Mouse (Mus musculus) telencephalon, adult 2 months (tissue): Measurements from ENCODE around the gene Ano4.
A peak's percentile ranks its signal among the peaks of the same experiment; 100 is the strongest.

Experiments used
- DNase-seq: peaks from one replicate; pipeline ENCODE4 v3.0.0-alpha.2; 2011; ENCODE audit warnings: low read depth, low spot score

The Ano4 gene

GRCm38 (mm10) chr10:89289290-89289689 lies 55.3 kb downstream of the Ano4 start:
- DNase-seq: no peak

GRCm38 (mm10) chr10:89280402-89280801 lies 64.2 kb downstream of the Ano4 start:
- DNase-seq: no peak

- DNase-seq: no peak
Observed at GRCm38 (mm10) chr10:89273001-89273680, 71.4 kb downstream of the Ano4 start.

DNA sequence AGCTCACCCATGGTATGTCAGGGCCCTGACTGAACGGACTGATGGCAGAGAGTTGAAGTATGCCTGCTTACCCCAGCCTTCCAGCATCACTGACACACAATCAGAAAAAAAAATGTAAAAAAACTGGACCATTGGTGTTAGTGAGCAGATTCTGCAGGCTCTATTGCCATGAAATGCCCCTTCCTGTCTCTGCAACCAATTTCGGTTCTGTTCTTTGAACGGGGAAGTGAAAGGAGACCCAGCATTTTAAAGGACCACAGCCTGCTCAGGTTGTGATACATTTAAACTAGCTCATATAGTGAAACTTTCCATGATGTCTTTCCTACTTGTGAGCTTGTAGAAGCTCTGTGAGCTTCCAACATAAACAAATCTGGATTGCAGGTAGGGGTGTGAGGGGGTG lies 77.2 kb downstream of the Ano4 start:
- DNase-seq: no peak

GRCm38 (mm10) chr10:89263396-89263795 lies 81.2 kb downstream of the Ano4 start:
- DNase-seq: no peak

DNA sequence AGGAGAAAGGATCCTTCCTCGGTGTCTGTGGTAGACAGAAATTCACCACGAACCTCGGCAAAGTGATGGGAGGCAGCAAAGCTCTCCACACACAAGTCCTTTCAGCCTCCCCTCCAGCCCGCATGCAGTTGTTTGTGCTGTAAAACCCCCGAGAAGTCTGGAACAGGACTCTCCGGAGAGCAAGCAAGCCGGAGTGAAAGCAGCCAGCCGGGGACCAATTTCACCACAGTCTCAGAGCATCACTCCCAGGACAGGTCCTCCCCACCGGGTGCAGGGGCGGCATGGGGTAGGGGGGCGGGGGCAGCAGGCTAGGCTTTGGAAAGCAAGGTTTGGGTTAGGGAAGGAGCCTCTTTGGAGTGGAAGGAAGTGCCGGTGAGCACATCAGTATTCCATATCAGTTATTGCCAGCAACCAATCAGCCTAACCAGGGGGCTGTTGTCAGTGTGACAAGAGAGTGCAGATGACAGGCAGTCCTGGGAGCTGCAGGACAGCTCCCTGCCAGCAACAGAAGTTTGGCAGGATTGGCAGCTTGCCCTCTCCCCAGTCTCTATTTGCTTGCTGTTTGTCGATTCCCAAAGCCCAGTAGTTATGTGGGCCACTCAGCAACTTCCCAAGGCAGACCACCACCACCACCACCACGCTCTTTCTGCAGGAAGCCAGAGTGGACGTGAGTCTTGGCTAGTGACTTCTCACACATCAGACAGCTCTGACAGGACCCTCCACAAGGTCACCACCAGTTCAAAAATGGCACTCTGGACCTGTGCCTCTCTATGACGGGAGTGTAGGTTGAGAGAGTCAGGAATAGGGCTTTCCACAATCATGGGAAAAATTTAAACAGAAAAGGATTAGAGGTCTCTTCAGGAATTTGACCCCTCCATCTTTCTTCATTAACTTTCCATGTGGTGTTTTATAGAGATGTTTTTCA lies 86.8 kb downstream of the Ano4 start:
- DNase-seq: peak; percentile 41

DNA sequence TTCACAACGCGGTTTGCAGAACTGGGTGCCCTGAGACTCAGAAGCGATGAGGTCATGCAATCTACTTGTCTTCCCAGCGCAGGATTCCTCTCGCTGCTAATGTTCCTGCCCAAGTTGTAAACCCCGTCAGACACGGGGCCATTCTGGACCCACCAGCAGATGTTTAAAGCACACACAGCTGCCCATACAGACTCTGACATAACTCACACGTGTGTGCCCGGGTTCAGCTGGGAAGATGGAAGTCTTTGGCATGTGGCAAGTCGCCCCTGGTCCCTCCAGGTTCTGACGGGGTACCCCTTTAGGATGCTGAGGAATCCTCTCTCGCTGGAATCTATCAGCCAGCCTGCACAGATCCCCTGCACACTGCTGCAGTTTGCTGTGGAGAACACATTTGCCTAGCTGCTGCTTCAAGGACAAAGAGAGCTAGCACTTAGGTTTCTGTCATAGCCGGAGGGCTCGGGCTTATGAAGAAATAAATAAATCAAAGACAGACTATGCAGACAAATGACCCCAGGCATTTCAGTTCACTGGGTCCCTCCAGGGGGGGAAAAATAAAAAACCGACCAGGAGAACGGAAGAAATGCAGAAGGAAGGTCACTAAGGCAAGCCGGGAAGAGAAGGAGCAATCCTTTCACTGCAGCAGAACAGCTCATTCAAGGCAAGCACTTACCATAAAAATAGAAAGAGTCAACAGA lies 87.7 kb downstream of the Ano4 start:
- DNase-seq: peak; percentile 46

DNA sequence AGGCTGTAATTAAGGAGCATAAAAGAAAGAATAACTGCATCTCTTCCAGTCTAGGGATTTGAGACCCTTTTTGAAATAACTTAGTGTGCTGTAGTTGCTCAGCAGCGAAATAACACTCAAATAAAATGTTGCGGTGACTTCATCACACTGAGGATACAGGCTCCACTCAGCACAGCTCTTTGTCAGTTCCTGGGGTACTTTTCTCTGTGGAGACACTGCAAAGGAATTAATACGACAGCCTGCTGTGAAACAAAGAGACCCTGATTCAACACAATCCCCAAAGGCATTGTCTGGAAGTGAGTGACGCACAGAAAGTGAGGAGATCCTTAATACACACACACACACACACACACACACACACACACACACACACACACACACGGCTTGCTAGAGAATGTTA lies 89.8 kb downstream of the Ano4 start:
- no peak for DNase-seq

DNA sequence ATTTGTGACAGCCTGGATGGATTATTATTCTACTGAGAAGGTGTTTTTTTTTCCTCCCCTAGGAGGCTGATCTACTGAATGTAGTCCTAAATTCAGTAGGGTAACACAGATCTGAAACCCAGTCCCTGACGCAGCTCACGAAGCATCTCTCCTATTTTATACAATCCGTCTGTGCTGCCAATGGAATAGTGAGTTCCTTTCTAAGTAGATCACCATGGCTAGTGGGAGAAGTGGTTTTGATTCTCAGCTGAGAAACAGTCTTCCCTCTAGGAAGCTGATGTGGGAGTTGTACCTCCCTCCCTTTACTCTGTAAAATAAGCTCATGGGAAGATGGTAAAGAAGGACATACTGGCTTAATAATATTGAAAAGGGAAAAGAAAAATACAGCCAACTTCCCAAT lies 90.8 kb downstream of the Ano4 start:
- peak; percentile 22 for DNase-seq

GRCm38 (mm10) chr10:89252636-89253035 lies 91.9 kb downstream of the Ano4 start:
- DNase-seq: peak; percentile 48

DNA sequence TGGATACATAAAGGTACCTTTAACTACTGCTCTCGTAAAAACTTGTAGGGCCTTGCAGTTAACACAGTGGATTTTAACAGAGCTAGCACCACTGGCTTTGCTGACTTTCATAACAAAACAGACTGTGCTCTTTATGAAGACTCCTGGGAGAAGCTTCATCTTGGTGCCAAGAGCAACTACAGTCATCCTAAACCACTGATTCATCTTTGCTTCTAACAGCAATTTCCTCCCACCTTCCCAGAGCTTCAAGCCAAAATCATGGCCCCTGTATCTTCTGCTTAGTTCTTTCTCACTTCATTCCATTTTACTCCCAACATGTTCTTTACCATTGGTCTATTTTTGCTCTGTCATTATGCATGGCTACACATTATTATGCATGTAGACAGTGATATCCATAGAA lies 100.8 kb downstream of the Ano4 start:
- DNase-seq: peak; percentile 67

DNA sequence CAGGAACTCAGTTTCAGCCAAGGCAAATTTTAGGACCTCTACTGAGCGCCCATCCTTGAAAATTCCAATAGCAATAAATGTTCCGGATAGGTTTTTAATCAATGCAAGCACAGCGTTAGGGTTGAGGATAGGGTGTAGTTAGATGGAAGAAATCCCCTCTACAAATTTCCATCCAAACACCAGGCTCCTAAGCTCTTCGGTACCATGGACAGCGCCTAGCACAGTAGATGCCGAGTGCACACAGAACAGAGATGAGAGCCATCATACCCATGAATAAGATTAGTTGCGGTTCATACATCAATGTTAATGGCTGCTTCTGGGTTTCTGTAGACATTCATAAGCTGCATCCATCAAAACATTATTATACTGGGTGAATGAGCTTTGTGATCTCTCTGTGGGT lies 120.0 kb downstream of the Ano4 start:
- DNase-seq: no peak

DNA sequence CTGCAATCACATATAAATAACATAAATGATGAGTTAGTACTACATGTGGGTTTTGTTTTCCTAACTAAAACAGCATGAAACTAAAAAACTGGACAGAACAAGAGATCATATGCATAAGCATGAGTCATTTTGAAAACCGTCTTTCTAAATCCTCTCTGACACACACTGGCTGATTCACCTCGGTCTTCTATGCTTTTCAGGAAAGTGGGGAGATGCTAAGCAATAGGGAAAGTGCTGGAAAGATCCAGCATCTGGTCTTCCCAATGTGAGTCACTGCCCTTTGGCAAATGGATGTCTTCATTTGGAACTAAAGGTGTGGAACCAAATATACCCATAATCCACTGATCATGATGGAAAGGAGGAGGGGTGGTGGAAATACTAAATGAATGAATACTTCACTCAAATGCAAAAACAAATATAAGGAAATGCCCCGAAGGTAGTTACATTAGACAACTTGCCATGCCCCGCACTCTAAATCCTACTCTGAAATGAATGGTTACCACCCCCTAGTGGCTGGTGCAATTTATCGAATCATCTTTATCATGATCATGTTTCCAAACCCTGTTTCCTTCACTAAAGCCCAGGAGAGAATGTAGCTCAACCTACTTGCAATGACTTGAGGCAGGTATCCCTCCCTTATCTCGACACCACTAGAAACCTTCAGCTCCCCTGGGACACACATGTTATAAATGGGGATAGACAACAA lies 122.1 kb downstream of the Ano4 start:
- DNase-seq: no peak

- DNase-seq: no peak
Observed at GRCm38 (mm10) chr10:89216078-89216477, 128.5 kb downstream of the Ano4 start.

GRCm38 (mm10) chr10:89205858-89206257 lies 138.7 kb downstream of the Ano4 start:
- DNase-seq: no peak

DNA sequence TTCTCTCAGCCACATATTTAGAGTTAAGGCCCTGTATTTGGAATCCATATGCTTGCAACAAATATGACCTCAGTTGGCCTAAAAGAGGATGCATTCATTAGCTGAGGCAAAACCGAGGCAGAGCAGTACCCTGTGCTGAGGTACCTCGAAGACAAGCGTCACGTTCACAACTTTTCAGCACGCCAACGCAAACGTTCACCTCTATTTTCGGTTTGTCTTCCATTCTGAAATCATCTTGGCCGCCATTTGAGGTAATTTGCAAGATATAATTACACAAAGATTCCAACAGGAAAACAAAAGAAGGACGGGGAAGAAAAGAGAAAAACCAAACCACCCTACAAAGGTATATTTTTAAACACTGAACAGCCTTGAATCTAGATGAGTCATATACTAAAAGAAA lies 148.1 kb downstream of the Ano4 start:
- peak; percentile 62 for DNase-seq

DNA sequence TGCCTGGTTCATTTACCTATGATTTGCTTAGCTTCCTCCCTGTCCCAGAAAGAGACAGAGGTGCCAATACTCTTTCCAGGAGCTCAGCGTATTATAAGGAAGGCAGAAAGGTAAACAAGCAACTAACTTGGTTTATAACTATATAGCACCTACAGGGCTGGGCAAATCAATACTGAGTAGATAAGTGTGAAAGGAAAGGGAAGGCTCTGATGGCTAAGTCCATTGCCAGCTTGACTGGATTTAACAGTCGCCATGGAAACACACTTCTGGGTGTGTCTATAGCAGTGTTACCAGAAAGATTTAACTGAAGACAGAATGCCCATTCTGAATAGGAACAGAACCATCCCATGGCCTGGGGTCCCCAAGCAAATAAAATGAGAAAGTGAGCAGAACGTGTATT lies 149.5 kb downstream of the Ano4 start:
- DNase-seq: no peak

- DNase-seq: peak; percentile 32
Observed at GRCm38 (mm10) chr10:89194440-89194839, 150.1 kb downstream of the Ano4 start.

DNA sequence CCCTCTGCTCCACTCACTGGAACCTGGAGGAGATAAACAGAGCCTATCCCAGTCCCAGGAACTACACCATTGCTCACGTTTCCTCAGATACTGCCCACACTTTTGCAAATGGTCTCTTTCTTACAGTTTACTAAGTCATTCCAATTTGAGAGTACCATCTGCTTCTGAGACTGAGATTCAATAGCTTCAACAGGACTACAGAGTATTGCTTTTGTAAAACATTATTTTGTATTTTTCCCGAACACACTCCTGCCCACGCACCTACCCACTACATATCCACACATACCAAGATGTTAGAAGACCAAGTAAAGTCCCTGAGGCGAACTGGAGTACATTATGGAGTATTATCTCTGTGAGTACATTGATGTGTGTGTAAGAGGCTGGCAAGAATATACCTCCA lies 166.6 kb downstream of the Ano4 start:
- DNase-seq: peak; percentile 74

GRCm38 (mm10) chr10:89164533-89164932 lies 180.0 kb downstream of the Ano4 start:
- DNase-seq: no peak

GRCm38 (mm10) chr10:89155502-89155901 lies 189.1 kb downstream of the Ano4 start:
- DNase-seq: no peak
